In genomic region chr17:79206111-79206510, GRCm38 (mm10) we compare ENCODE assay signal across 11 mouse cellular contexts.
"Had no signal": no experiment of that assay in that cellular context is flagged by ENCODE, and none has a peak within 500 bp of the region (broad histone marks: within the 10 kb centered on the region; RNA-seq: fewer than 3 reads in every experiment).

No protein-coding gene starts in this region.

- H3K27me3 ChIP-seq: limb, embryonic 12.5 days; liver, embryonic 13.5 days; lung, embryonic 15.5 days; midbrain, embryonic 13.5 days had no signal

- H3K36me3 ChIP-seq: limb, embryonic 12.5 days; liver, embryonic 13.5 days; lung, embryonic 15.5 days; midbrain, embryonic 13.5 days had no signal

- H3K9me3 ChIP-seq: lung, embryonic 15.5 days; midbrain, embryonic 13.5 days had no signal

- H3K9ac ChIP-seq: limb, embryonic 12.5 days; liver, embryonic 13.5 days; liver, postnatal 0 days; lung, embryonic 15.5 days; midbrain, embryonic 13.5 days had no signal

- H3K4me1 ChIP-seq: liver, embryonic 13.5 days; lung, embryonic 15.5 days; midbrain, embryonic 13.5 days had no signal

- ATAC-seq: liver, postnatal 0 days; midbrain, embryonic 13.5 days had no signal

- H3K27ac ChIP-seq: liver, embryonic 13.5 days; lung, embryonic 15.5 days; midbrain, embryonic 13.5 days; stomach, postnatal 0 days had no signal

- H3K4me3 ChIP-seq: limb, embryonic 12.5 days; liver, embryonic 13.5 days; lung, embryonic 15.5 days; midbrain, embryonic 13.5 days had no signal

- H3K4me2 ChIP-seq: limb, embryonic 12.5 days; liver, embryonic 13.5 days; lung, embryonic 15.5 days; midbrain, embryonic 13.5 days had no signal

- DNase-seq: kidney, adult 8-10 months; layer of hippocampus, postnatal 36 days; liver; liver, embryonic 13.5 days; liver, postnatal 0 days; right cerebral cortex, adult 18-20 months; right cerebral cortex, postnatal 25 days had no signal
